Mouse (Mus musculus) neural tube, embryonic 11.5 days (tissue): ENCODE data around the gene Duox2. TPM values are rescaled to one million over a fixed set of nuclear protein-coding genes. Genes with fewer than 3 reads are reported as not detected.

Experiments
- ATAC-seq: fragments of 200-750 bp; cut with Nextera tagmentation; 2 replicates; pipeline ENCODE4 v1.8.0; 2017; ENCODE audit warnings: moderate number of reproducible peaks, mild to moderate bottlenecking, moderate TSS enrichment, moderate library complexity; ENCODE audit not compliant: insufficient read depth, low FRiP score, low TSS enrichment
- DNase-seq: peaks from one replicate; pipeline ENCODE4 v3.0.0-alpha.2; 2015; ENCODE audit warnings: low spot score
- H3K27ac ChIP-seq: fragments of 300-500 bp; sonication (generic); 2 replicates; pipeline ENCODE4 v1.5.1; 2014; ENCODE audit warnings: low read depth, mild to moderate bottlenecking, low read length
- H3K27me3 ChIP-seq: fragments of 300-500 bp; sonication (generic); 2 replicates; pipeline ENCODE4 v1.6.1; 2014; ENCODE audit warnings: mild to moderate bottlenecking, low read length, mixed read lengths; ENCODE audit not compliant: control insufficient read depth, insufficient read depth
- H3K36me3 ChIP-seq: fragments of 300-500 bp; sonication (generic); 2 replicates; pipeline ENCODE4 v1.6.1; 2014; ENCODE audit warnings: mild to moderate bottlenecking, low read length, moderate library complexity, mixed read lengths; ENCODE audit not compliant: control insufficient read depth, insufficient read depth
- H3K4me1 ChIP-seq: fragments of 300-500 bp; sonication (generic); 2 replicates; pipeline ENCODE4 v1.6.1; 2014; ENCODE audit warnings: low read length, mixed read lengths; ENCODE audit not compliant: control insufficient read depth, insufficient read depth
- H3K4me2 ChIP-seq: fragments of 300-500 bp; sonication (generic); 2 replicates; pipeline ENCODE4 v1.6.1; 2014; ENCODE audit warnings: low read depth, mild to moderate bottlenecking, moderate library complexity
- H3K4me3 ChIP-seq: fragments of 300-500 bp; sonication (generic); 2 replicates; pipeline ENCODE4 v1.5.1; 2014; ENCODE audit warnings: low read depth, low read length
- H3K9ac ChIP-seq: fragments of 300-500 bp; sonication (generic); 2 replicates; pipeline ENCODE4 v1.6.1; 2014; ENCODE audit warnings: mild to moderate bottlenecking, low read length
- H3K9me3 ChIP-seq: fragments of 300-500 bp; sonication (generic); 2 replicates; pipeline ENCODE4 v1.6.1; 2016; ENCODE audit warnings: low read length; ENCODE audit not compliant: control insufficient read depth
- WGBS: fragments of 180-500 bp; shearing (Covaris S2); extraction: QIAGEN DNeasy Blood & Tissue Kit; methylation state at CpG from one replicate; pipeline ENCODE4 v1.1.7; 2014; 5-methylcytosine and 5-hydroxymethylcytosine counted together
- polyA plus RNA-seq: library from polyadenylated mRNA; unstranded; fragments of >200 nt; fragmentation: Nextera tagmentation; extraction: Ambion mirVana; gene quantifications from 2 replicates; pipeline ENCODE4 v1.2.1, GENCODE M21; 2014

Gene Duox2
- polyA plus RNA-seq, 1 experiment from 2014 or later, result 0.04 TPM

DNA sequence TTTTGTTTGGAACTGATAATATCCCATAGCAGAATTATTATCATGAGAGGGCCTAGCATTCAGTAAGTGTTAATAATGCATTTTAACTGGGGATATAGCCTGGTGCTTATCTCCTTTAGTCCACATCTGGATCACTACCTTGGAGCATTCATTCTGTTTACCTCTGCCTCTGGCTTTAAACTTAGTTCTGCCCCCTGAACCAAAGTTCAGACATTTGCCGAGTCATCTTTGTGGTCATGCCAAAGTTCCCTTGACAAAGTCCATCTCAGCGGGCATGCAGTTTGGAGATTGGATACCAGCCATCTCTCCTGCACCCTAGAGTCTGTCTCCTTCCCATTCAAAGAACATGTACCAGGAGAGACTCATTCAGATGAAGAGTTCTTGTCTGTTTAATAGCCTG, 62.8 kb downstream of the Duox2 start:
- Histone ChIP-seq H3K27me3 (no peaks in the 10 kb centered on the region), H3K9ac (no peak overlapping the region), H3K36me3 (no peaks in the 10 kb centered on the region), H3K4me1 (0 out of 2 replicates have a peak, but pooled peaks cover 7% of the 10 kb centered on the region), H3K27ac (no peak overlapping the region), H3K4me2 (peak overlapping the region; percentile 94), H3K4me3 (peak overlapping the region; percentile 36), H3K9me3 (no peaks in the 10 kb centered on the region)
- ATAC-seq, result no peak
- 89% methylated on average over 2 of the region's 2 CpGs for WGBS
- no peak for DNase-seq

DNA sequence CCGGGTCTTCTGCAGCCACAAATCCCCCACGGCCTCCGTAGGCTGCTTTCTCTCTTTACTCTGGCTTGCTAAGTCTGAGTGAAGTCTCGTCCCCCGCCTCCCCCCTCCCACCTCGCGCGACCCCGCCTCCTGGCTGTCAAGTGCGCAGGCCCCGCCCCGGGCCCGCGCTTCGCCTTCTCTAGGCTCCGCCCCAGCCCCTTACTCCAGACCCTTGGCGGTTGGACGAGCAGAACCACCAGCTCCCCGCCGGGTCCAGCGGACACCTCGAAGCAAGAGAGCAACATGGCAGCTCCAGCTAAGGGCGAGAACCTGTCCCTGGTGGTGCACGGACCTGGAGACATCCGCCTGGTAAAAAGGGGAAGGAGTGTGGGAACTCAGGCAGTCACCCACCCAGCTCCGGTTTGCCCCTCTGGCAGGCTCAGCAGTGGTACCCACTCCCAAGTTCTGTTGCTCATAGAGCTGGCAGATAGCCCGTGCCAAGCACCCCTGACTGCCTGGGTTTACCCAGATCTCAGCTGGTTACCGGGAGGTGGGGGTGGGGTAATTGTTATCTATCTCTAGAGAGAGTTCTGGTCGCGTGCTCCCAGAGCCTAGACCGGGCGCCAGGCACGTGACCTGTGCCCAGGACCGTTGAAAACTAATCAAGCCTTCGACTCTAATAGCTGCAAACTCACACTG, 63.5 kb downstream of the Duox2 start, which contains the start of gene Sord:
Sord (plus strand) TSS at position 139 of the 678 bp plus-strand sequence.
- Histone ChIP-seq H3K9me3 (no peaks in the 10 kb centered on the region), H3K4me1 (0 out of 2 replicates have a peak, but pooled peaks cover 7% of the 10 kb centered on the region), H3K9ac (peak within 1 kb of the TSS; percentile 59), H3K36me3 (no peaks in the 10 kb centered on the region), H3K27me3 (no peaks in the 10 kb centered on the region), H3K4me2 (peak within 1 kb of the TSS; percentile 94), H3K27ac (0 out of 2 replicates have a peak within 1 kb of the TSS, but pooled peaks have one; percentile 36), H3K4me3 (peak within 1 kb of the TSS; percentile 36)
- DNase-seq, result peak; percentile 96
- WGBS, result under 1% methylated on average over 34 of the region's 35 CpGs
- ATAC-seq, result peak; percentile 95

DNA sequence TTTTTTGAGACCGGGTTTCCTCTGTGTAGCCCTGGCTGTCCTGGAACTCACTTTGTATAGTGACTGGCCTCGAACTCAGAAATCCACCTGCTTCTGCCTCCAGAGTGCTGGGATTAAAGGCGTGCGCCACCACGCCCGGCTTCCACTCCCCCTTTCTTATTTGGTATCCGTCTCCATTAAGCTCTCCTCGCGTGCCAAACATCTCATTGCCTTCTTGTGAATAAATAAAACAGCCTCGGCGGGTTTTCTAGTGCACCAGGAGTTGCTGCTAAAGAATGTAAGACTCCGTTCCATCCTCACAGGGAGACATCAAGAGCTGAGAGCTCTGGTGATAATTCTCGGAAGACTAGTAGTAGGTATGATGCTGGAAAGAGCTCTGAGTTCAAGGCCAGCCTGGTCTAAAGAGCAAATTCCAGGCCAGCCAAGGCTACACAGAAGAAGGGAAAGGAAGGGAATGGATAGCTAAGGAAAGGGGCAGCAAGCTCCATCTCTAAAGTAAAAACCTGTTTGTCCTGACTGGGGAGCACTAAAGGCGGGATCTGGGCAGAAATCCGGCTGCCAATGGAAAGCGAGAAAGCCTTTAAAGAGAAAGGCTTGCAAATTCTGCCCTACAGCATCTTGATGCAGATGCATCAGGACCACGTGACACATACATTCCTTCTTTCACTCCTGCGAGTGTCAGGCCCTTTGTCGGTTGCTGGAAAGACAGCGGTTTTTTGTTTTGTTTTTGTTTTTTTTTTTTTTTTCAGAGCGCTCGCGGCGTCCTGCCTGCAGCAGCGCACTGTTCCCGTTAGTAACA, 64.3 kb downstream of the Duox2 start:
- Histone ChIP-seq H3K4me3 (peak overlapping the region; percentile 36), H3K4me2 (peak overlapping the region; percentile 94), H3K27ac (0 out of 2 replicates have a peak overlapping the region, but pooled peaks have one; percentile 36), H3K9me3 (no peaks in the 10 kb centered on the region), H3K36me3 (no peaks in the 10 kb centered on the region), H3K4me1 (0 out of 2 replicates have a peak, but pooled peaks cover 7% of the 10 kb centered on the region), H3K9ac (peak overlapping the region; percentile 59), H3K27me3 (no peaks in the 10 kb centered on the region)
- peak; percentile 31; the same call in 1 of the 2 replicates for ATAC-seq
- DNase-seq, result peak; percentile 38
- 6% methylated on average over 26 of the region's 26 CpGs for WGBS

DNA sequence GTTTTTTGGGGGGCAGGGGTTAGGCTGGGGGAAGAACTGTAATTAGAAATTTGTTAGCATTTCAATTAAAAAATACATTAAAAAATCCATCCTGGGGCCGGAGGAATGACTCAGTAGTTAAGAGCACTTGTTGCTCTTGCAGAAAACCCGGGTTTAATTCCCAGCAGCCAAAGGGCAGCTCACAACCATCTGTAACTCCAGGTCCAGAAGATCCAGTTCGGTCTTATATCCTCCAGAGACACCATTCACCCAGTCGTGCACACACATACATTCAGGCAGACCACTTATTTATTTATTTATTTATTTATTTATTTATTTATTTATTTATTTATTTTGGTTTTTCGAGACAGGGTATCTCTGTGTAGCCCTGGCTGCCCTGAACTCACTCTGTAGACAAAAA, 64.9 kb downstream of the Duox2 start:
- no peaks in the 10 kb centered on the region for H3K9me3 ChIP-seq
- WGBS, result 55% methylated on average over 5 of the region's 5 CpGs
- ATAC-seq (no peak), DNase-seq (no peak)
- H3K27me3 ChIP-seq, result no peaks in the 10 kb centered on the region
- no peak overlapping the region for H3K9ac ChIP-seq
- H3K36me3 ChIP-seq, result no peaks in the 10 kb centered on the region
- no peak overlapping the region for H3K4me3 ChIP-seq
- no peak overlapping the region for H3K4me2 ChIP-seq
- H3K4me1 ChIP-seq, result 0 out of 2 replicates have a peak, but pooled peaks cover 7% of the 10 kb centered on the region
- no peak overlapping the region for H3K27ac ChIP-seq

DNA sequence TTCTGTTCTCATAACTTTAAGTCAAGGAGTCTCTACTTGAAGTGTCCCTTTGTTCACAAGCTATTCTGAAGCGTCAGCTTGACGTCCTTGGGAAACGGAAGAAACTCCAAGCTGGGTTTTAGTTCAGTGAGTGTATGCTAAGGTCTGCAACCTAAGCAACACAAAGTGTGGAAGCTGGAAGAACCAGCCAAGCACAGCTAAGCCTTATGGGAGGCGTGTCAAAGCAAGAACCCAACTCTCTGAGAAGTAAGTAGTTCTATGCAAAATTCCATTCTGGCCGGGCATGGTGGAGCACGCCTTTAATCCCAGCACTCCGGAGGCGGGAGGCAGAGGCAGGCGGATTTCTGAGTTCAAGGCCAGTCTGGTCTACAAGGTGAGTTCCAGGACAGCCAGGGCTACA, 66.6 kb downstream of the Duox2 start:
- no peaks in the 10 kb centered on the region for H3K9me3 ChIP-seq

DNA sequence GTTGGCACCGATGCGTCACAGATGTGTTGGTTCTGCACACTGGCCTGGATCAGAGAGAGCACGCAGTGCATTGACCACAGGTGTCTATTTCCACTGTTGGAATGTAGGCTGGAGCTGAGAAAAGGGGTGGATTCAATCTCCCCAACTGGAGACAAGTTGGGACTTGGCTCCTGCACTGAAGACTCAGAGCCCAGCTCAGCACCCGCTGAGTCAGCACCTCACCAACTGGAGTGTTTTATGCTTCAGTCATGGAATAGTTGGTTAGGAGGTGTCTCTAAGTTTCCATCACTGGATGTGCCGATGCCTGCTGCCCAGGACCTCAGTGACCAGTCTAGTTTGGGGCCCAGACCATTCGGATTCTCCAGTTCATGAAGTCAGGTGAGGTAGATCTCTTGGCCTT, 67.9 kb downstream of the Duox2 start:
- DNase-seq, result no peak
- no peak overlapping the region for H3K4me3 ChIP-seq
- WGBS, result 87% methylated on average over 6 of the region's 6 CpGs
- no peak overlapping the region for H3K27ac ChIP-seq
- no peaks in the 10 kb centered on the region for H3K9me3 ChIP-seq
- H3K36me3 ChIP-seq, result no peaks in the 10 kb centered on the region
- H3K27me3 ChIP-seq, result no peaks in the 10 kb centered on the region
- ATAC-seq, result no peak
- H3K4me1 ChIP-seq, result 0 out of 2 replicates have a peak, but pooled peaks cover 7% of the 10 kb centered on the region
- H3K4me2 ChIP-seq, result no peak overlapping the region
- H3K9ac ChIP-seq, result no peak overlapping the region

More for the DNA sequence above, 66.6 kb downstream of the Duox2 start:
- ATAC-seq (no peak), DNase-seq (no peak)
- 0 out of 2 replicates have a peak, but pooled peaks cover 7% of the 10 kb centered on the region for H3K4me1 ChIP-seq
- H3K9ac ChIP-seq, result no peak overlapping the region
- H3K36me3 ChIP-seq, result no peaks in the 10 kb centered on the region
- H3K27me3 ChIP-seq, result no peaks in the 10 kb centered on the region
- no peak overlapping the region for H3K27ac ChIP-seq
- H3K4me3 ChIP-seq, result no peak overlapping the region
- H3K4me2 ChIP-seq, result no peak overlapping the region
- 77% methylated on average over 9 of the region's 9 CpGs for WGBS

Other genes with a start within 250 kb of the Duox2 start
- gene Spg11, start 180.1 kb downstream of the Duox2 start, polyA plus RNA-seq, result 13.4 and 14.5 TPM in 2 replicates
- gene B2m, start 150.8 kb downstream of the Duox2 start, polyA plus RNA-seq, result 117 and 123 TPM in 2 replicates
- 0.18 TPM in 1 of 2 replicates, not detected in the other for gene Trim69, start 137.7 kb downstream of the Duox2 start, polyA plus RNA-seq
- gene Patl2, start 112.3 kb downstream of the Duox2 start, polyA plus RNA-seq, result not detected in 2 replicates
- gene Terb2, start 112.2 kb downstream of the Duox2 start, polyA plus RNA-seq, result not detected in 2 replicates
- gene Sord, start 63.7 kb downstream of the Duox2 start, polyA plus RNA-seq, result 20.6 and 23.8 TPM in 2 replicates
- gene Duoxa2, start 451 bp upstream of the Duox2 start, polyA plus RNA-seq, result 0.19 TPM in 1 of 2 replicates, not detected in the other
- gene Duoxa1, start 15.3 kb upstream of the Duox2 start, polyA plus RNA-seq, result not detected in 2 replicates
- gene Duox1, start 17.2 kb upstream of the Duox2 start, polyA plus RNA-seq, result 0.07 and 0.11 TPM in 2 replicates
- 12.9 and 13.8 TPM in 2 replicates for gene Shf, start 70.7 kb upstream of the Duox2 start, polyA plus RNA-seq
- gene Slc28a2, start 128.0 kb upstream of the Duox2 start, polyA plus RNA-seq, result 0.13 TPM in 1 of 2 replicates, not detected in the other
- gene Gm14085, start 186.5 kb upstream of the Duox2 start, polyA plus RNA-seq, result not detected in 2 replicates